Comparison of ENCODE assay signal across 12 mouse cellular contexts in the genomic region with DNA sequence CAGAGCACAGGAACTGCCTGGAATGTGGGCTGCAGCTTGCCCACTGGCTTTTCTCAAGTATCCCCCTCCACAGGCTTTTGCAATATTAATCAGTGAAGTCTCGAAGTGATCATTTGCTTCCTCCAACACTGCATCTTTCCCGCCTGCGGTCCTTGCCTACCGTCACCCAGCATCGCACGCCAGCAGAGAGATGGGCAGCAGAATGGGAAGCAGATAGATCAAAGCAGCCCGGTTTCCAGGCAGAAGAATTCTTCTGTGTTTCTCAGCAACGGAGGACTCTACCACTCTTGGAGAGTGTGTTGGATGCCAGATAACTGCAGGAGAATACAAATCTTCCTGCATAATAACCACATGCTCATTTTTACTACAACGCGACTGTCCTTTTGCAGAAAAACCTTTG.
DNase-seq lines count a peak whose midpoint lies in the region; ATAC-seq and TF ChIP-seq lines count a peak whose summit lies in the region.
"Had no signal": no experiment of that assay in that cellular context is flagged by ENCODE, and none has a peak within 500 bp of the region (broad histone marks: within the 10 kb centered on the region; RNA-seq: fewer than 3 reads in every experiment).

No protein-coding gene starts in this region.

- no peaks in the 10 kb centered on the region for H3K36me3 ChIP-seq in hindbrain, embryonic 10.5 days
- no peaks in the 10 kb centered on the region for H3K36me3 ChIP-seq in hindbrain, embryonic 12.5 days
- no peaks in the 10 kb centered on the region for H3K36me3 ChIP-seq in forebrain, postnatal 0 days (ENCODE audit: insufficient read depth)
- no peaks in the 10 kb centered on the region for H3K36me3 ChIP-seq in neural tube, embryonic 13.5 days

- peaks cover 15% of the 10 kb centered on the region for H3K4me1 ChIP-seq in hindbrain, embryonic 10.5 days (replicated peaks)
- H3K4me1 ChIP-seq in hindbrain, embryonic 12.5 days, result peaks cover 5% of the 10 kb centered on the region; the same call in 1 of the 2 replicates
- 0 out of 2 replicates have a peak, but pooled peaks cover 8% of the 10 kb centered on the region for H3K4me1 ChIP-seq in forebrain, postnatal 0 days (ENCODE audit: insufficient read depth)
- peaks cover 7% of the 10 kb centered on the region; the same call in 1 of the 2 replicates for H3K4me1 ChIP-seq in neural tube, embryonic 13.5 days (replicated peaks)

- no peak overlapping the region for H3K9ac ChIP-seq in hindbrain, embryonic 12.5 days
- peak overlapping the region; percentile 6; the same call in 1 of the 2 replicates for H3K9ac ChIP-seq in forebrain, postnatal 0 days
- no peak overlapping the region for H3K9ac ChIP-seq in neural tube, embryonic 13.5 days
- H3K9ac ChIP-seq: liver, postnatal 0 days had no signal

- ATAC-seq in hindbrain, embryonic 12.5 days (ENCODE audit: low FRiP score), result no peak
- ATAC-seq in forebrain, postnatal 0 days, result peak; percentile 75
- no peak for ATAC-seq in neural tube, embryonic 13.5 days (ENCODE audit: low read depth)
- ATAC-seq in cerebellum, adult (ENCODE audit: insufficient number of reproducible peaks, low FRiP score, low TSS enrichment), result no peak
- ATAC-seq: liver, postnatal 0 days had no signal

- peak overlapping the region; percentile 42; the same call in 1 of the 2 replicates for H3K27ac ChIP-seq in hindbrain, embryonic 10.5 days
- H3K27ac ChIP-seq in hindbrain, embryonic 12.5 days, result no peak overlapping the region
- H3K27ac ChIP-seq in forebrain, postnatal 0 days (ENCODE audit: low read depth, low read length), result peak overlapping the region; percentile 42
- H3K27ac ChIP-seq in neural tube, embryonic 13.5 days (replicated peaks), result no peak overlapping the region

- 51% methylated on average over 10 of the region's 10 CpGs for WGBS in hindbrain, embryonic 10.5 days
- 35% methylated on average over 10 of the region's 10 CpGs for WGBS in hindbrain, embryonic 12.5 days
- 30% methylated on average over 10 of the region's 10 CpGs for WGBS in forebrain, postnatal 0 days
- WGBS in neural tube, embryonic 13.5 days, result 47% methylated on average over 10 of the region's 10 CpGs

- DNase-seq in hindbrain, embryonic 10.5 days (ENCODE audit: low spot score), result peak; percentile 26
- peak; percentile 62 for DNase-seq in forebrain, postnatal 0 days
- DNase-seq in layer of hippocampus, postnatal 14 days (ENCODE audit: low spot score in 2 of 2), result peak; percentile 19 to 45
- DNase-seq in thymus, postnatal 14 days, result no peak
- DNase-seq in ovary, adult 18-20 months (ENCODE audit: low spot score), result no peak
- DNase-seq: gastrocnemius, postnatal 25 days; kidney, adult 18-20 months; liver, postnatal 0 days; thymus, adult 2 months had no signal

- H3K4me2 ChIP-seq in hindbrain, embryonic 12.5 days (replicated peaks), result no peak overlapping the region
- peak overlapping the region; percentile 25 for H3K4me2 ChIP-seq in forebrain, postnatal 0 days (ENCODE audit: low read depth)
- 0 out of 2 replicates have a peak overlapping the region, but pooled peaks have one; percentile 1 for H3K4me2 ChIP-seq in neural tube, embryonic 13.5 days

- no peak overlapping the region for H3K4me3 ChIP-seq in hindbrain, embryonic 10.5 days
- no peak overlapping the region for H3K4me3 ChIP-seq in hindbrain, embryonic 12.5 days
- no peak overlapping the region for H3K4me3 ChIP-seq in forebrain, postnatal 0 days (ENCODE audit: low read depth, low read length)
- H3K4me3 ChIP-seq in neural tube, embryonic 13.5 days, result no peak overlapping the region

- no peak for TF ChIP-seq CTCF in forebrain, postnatal 0 days (IDR thresholded peaks at IDR 0.05; ENCODE audit: low read depth)

- H3K9me3 ChIP-seq in hindbrain, embryonic 10.5 days, result no peaks in the 10 kb centered on the region
- no peaks in the 10 kb centered on the region for H3K9me3 ChIP-seq in hindbrain, embryonic 12.5 days (replicated peaks)
- H3K9me3 ChIP-seq in forebrain, postnatal 0 days (ENCODE audit: low read length), result no peaks in the 10 kb centered on the region
- no peaks in the 10 kb centered on the region for H3K9me3 ChIP-seq in neural tube, embryonic 13.5 days

- no peaks in the 10 kb centered on the region for H3K27me3 ChIP-seq in hindbrain, embryonic 10.5 days (ENCODE audit: insufficient read depth, poor library complexity, severe bottlenecking)
- H3K27me3 ChIP-seq in hindbrain, embryonic 12.5 days, result no peaks in the 10 kb centered on the region
- no peaks in the 10 kb centered on the region for H3K27me3 ChIP-seq in forebrain, postnatal 0 days (ENCODE audit: insufficient read depth, low read length)
- H3K27me3 ChIP-seq in neural tube, embryonic 13.5 days, result no peaks in the 10 kb centered on the region

Comparison
In these comparisons a context has a peak if more than half of its experiments do, and no peak if none do; other contexts are left out.
1. H3K27ac ChIP-seq: peak in hindbrain, embryonic 10.5 days (single experiment) and forebrain, postnatal 0 days (single experiment); none in hindbrain, embryonic 12.5 days (single experiment) and neural tube, embryonic 13.5 days (single experiment).
2. DNase-seq: peak in hindbrain, embryonic 10.5 days (single experiment), forebrain, postnatal 0 days (single experiment) and layer of hippocampus, postnatal 14 days (2 of 2); none in thymus, postnatal 14 days (single experiment) and ovary, adult 18-20 months (single experiment).